Mouse (Mus musculus): ENCODE measurements around the gene Supt5.

GRCm38 (mm10) chr7:28355221-28355620 is 16.7 kb upstream of the Supt5 start:
- TF ChIP-seq CTCF (IDR thresholded peaks at IDR 0.05; ENCODE audit: extremely low read depth, insufficient read depth, insufficient read length, insufficient replicate concordance) (no peak), POLR2A (IDR thresholded peaks at IDR 0.05; ENCODE audit: low read depth, low read length) (no peak)
